Mouse (Mus musculus): ENCODE results near the gene Olfr224.

Gene Olfr224

DNA sequence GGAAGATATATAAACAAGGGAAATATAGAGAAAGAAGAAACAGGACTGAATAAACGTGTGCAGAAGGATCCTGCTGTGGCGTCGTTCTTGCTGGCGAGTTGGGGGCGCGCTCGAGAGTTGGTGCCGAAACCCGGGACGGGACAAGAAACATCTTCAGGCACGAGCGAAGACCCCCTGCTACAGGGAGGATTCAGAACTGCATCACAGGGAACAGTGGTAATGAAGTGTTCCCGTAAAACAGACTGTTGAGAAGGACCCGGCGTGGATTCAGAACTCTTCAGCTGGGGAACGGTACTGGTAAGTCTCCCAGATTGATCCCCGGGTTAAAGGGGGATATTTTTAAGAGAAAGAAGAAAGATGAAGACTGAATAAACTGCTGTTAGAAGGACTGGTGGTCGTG, 51.4 kb downstream of the Olfr224 start:
- peak; percentile 59 for DNase-seq (ENCODE audit: low spot score)

All from lung, postnatal 25 days (tissue).